Mouse (Mus musculus): ENCODE measurements around the gene Bdp1. TPM values are rescaled to one million over a fixed set of nuclear protein-coding genes. Genes with fewer than 3 reads are reported as not detected.

The Bdp1 gene
- polyA plus RNA-seq, 1 experiment, result 53.9 TPM

GRCm38 (mm10) chr13:100015937-100016336 lies 87.9 kb downstream of the Bdp1 start:
- H3K27me3 ChIP-seq (ENCODE audit: control insufficient read depth, insufficient read depth, low read length, poor library complexity, severe bottlenecking), result no peaks in the 10 kb centered on the region
- H3K9ac ChIP-seq (ENCODE audit: low read depth, poor library complexity, severe bottlenecking), result 0 out of 2 replicates have a peak overlapping the region, but pooled peaks have one; percentile 24
- peak overlapping the region; percentile 66 for H3K4me3 ChIP-seq (ENCODE audit: low read depth, low read length)
- H3K4me1 ChIP-seq (ENCODE audit: control insufficient read depth, insufficient read depth, low read length), result no peaks in the 10 kb centered on the region
- H3K9me3 ChIP-seq (replicated peaks; ENCODE audit: control insufficient read depth, insufficient read depth, low read length, poor library complexity, severe bottlenecking), result no peaks in the 10 kb centered on the region
- H3K36me3 ChIP-seq (ENCODE audit: control insufficient read depth, insufficient read depth, low read length, poor library complexity, severe bottlenecking), result peaks cover 8% of the 10 kb centered on the region
- TF ChIP-seq EP300 (IDR thresholded peaks at IDR 0.05; ENCODE audit: insufficient read depth, low read depth, low read length) (no peak), CTCF (IDR thresholded peaks at IDR 0.05; ENCODE audit: low read depth, low read length) (no peak), POLR2A (IDR thresholded peaks at IDR 0.05; ENCODE audit: insufficient read depth, low read length) (no peak)
- no peak overlapping the region for H3K27ac ChIP-seq (ENCODE audit: insufficient read depth, low read length)

GRCm38 (mm10) chr13:100014906-100015895 lies 88.7 kb downstream of the Bdp1 start, which contains the start of gene Mccc2:
Gene Mccc2 (minus strand): TSS chr13:100015639.
- TF ChIP-seq POLR2A (IDR thresholded peaks at IDR 0.05; ENCODE audit: insufficient read depth, low read length) (peak; percentile 72), EP300 (IDR thresholded peaks at IDR 0.05; ENCODE audit: insufficient read depth, low read depth, low read length) (no peak)

GRCm38 (mm10) chr13:100005911-100006496 lies 97.9 kb downstream of the Bdp1 start:
- no peak overlapping the region for H3K9ac ChIP-seq (ENCODE audit: low read depth, poor library complexity, severe bottlenecking)
- H3K27me3 ChIP-seq (ENCODE audit: control insufficient read depth, insufficient read depth, low read length, poor library complexity, severe bottlenecking), result no peaks in the 10 kb centered on the region
- TF ChIP-seq POLR2A (IDR thresholded peaks at IDR 0.05; ENCODE audit: insufficient read depth, low read length) (no peak), CTCF (IDR thresholded peaks at IDR 0.05; ENCODE audit: low read depth, low read length) (no peak), EP300 (IDR thresholded peaks at IDR 0.05; ENCODE audit: insufficient read depth, low read depth, low read length) (no peak)
- H3K9me3 ChIP-seq (replicated peaks; ENCODE audit: control insufficient read depth, insufficient read depth, low read length, poor library complexity, severe bottlenecking), result no peaks in the 10 kb centered on the region
- no peaks in the 10 kb centered on the region for H3K4me1 ChIP-seq (ENCODE audit: control insufficient read depth, insufficient read depth, low read length)
- H3K27ac ChIP-seq (ENCODE audit: insufficient read depth, low read length), result no peak overlapping the region
- H3K4me3 ChIP-seq (ENCODE audit: low read depth, low read length), result no peak overlapping the region
- H3K36me3 ChIP-seq (ENCODE audit: control insufficient read depth, insufficient read depth, low read length, poor library complexity, severe bottlenecking), result no peaks in the 10 kb centered on the region

More at GRCm38 (mm10) chr13:100014906-100015895, 88.7 kb downstream of the Bdp1 start, which contains the start of gene Mccc2:
- Histone ChIP-seq H3K27me3 (ENCODE audit: control insufficient read depth, insufficient read depth, low read length, poor library complexity, severe bottlenecking) (no peaks in the 10 kb centered on the region), H3K9me3 (replicated peaks; ENCODE audit: control insufficient read depth, insufficient read depth, low read length, poor library complexity, severe bottlenecking) (no peaks in the 10 kb centered on the region), H3K9ac (ENCODE audit: low read depth, poor library complexity, severe bottlenecking) (peak within 1 kb of the TSS; percentile 84), H3K27ac (ENCODE audit: insufficient read depth, low read length) (no peak within 1 kb of the TSS), H3K4me1 (ENCODE audit: control insufficient read depth, insufficient read depth, low read length) (no peaks in the 10 kb centered on the region), H3K4me3 (ENCODE audit: low read depth, low read length) (peak within 1 kb of the TSS; percentile 96), H3K36me3 (ENCODE audit: control insufficient read depth, insufficient read depth, low read length, poor library complexity, severe bottlenecking) (peaks cover 4% of the 10 kb centered on the region; the same call in 1 of the 2 replicates)

GRCm38 (mm10) chr13:100001790-100002196 lies 102.1 kb downstream of the Bdp1 start:
- TF ChIP-seq EP300 (IDR thresholded peaks at IDR 0.05; ENCODE audit: insufficient read depth, low read depth, low read length) (no peak), POLR2A (IDR thresholded peaks at IDR 0.05; ENCODE audit: insufficient read depth, low read length) (no peak), CTCF (IDR thresholded peaks at IDR 0.05; ENCODE audit: low read depth, low read length) (peak; percentile 93)
- no peak overlapping the region for H3K27ac ChIP-seq (ENCODE audit: insufficient read depth, low read length)
- H3K27me3 ChIP-seq (ENCODE audit: control insufficient read depth, insufficient read depth, low read length, poor library complexity, severe bottlenecking), result no peaks in the 10 kb centered on the region
- H3K36me3 ChIP-seq (ENCODE audit: control insufficient read depth, insufficient read depth, low read length, poor library complexity, severe bottlenecking), result no peaks in the 10 kb centered on the region
- H3K9ac ChIP-seq (ENCODE audit: low read depth, poor library complexity, severe bottlenecking), result no peak overlapping the region
- H3K4me1 ChIP-seq (ENCODE audit: control insufficient read depth, insufficient read depth, low read length), result no peaks in the 10 kb centered on the region
- no peaks in the 10 kb centered on the region for H3K9me3 ChIP-seq (replicated peaks; ENCODE audit: control insufficient read depth, insufficient read depth, low read length, poor library complexity, severe bottlenecking)
- H3K4me3 ChIP-seq (ENCODE audit: low read depth, low read length), result no peak overlapping the region

- H3K4me1 ChIP-seq (ENCODE audit: control insufficient read depth, insufficient read depth, low read length), result no peaks in the 10 kb centered on the region
- TF ChIP-seq POLR2A (IDR thresholded peaks at IDR 0.05; ENCODE audit: insufficient read depth, low read length), result no peak
- TF ChIP-seq EP300 (IDR thresholded peaks at IDR 0.05; ENCODE audit: insufficient read depth, low read depth, low read length), result no peak
- TF ChIP-seq CTCF (IDR thresholded peaks at IDR 0.05; ENCODE audit: low read depth, low read length), result no peak
Measured at GRCm38 (mm10) chr13:99999078-99999477, 104.8 kb downstream of the Bdp1 start.

More at GRCm38 (mm10) chr13:99999078-99999477, 104.8 kb downstream of the Bdp1 start:
- Histone ChIP-seq H3K4me3 (ENCODE audit: low read depth, low read length) (no peak overlapping the region), H3K36me3 (ENCODE audit: control insufficient read depth, insufficient read depth, low read length, poor library complexity, severe bottlenecking) (no peaks in the 10 kb centered on the region), H3K27ac (ENCODE audit: insufficient read depth, low read length) (no peak overlapping the region), H3K9me3 (replicated peaks; ENCODE audit: control insufficient read depth, insufficient read depth, low read length, poor library complexity, severe bottlenecking) (no peaks in the 10 kb centered on the region), H3K9ac (ENCODE audit: low read depth, poor library complexity, severe bottlenecking) (no peak overlapping the region), H3K27me3 (ENCODE audit: control insufficient read depth, insufficient read depth, low read length, poor library complexity, severe bottlenecking) (no peaks in the 10 kb centered on the region)
